Mouse (Mus musculus): Measurements from ENCODE around the gene Tyms. TPM values are rescaled to one million over a fixed set of nuclear protein-coding genes. Genes with fewer than 3 reads are reported as not detected.

Tyms gene
- polyA plus RNA-seq (2012; rRNA removed): 4.6 and 4.8 TPM in 2 replicates

GRCm38 (mm10) chr5:30072825-30073821, at the start of gene Tyms:
Gene Tyms, minus strand, starts transcription at chr5:30073617.
- H3K4me3 ChIP-seq (ENCODE audit: control insufficient read depth, low read depth, low read length): peak within 1 kb of the TSS; percentile 86

GRCm38 (mm10) chr5:30122481-30122880, 49.1 kb upstream of the Tyms start:
- TF ChIP-seq POLR2A (IDR thresholded peaks at IDR 0.05; ENCODE audit: control insufficient read depth, low read depth, low read length) (no peak), CTCF (IDR thresholded peaks at IDR 0.05; ENCODE audit: control insufficient read depth, insufficient read depth, insufficient replicate concordance, low read depth, low read length) (no peak)
- no peak overlapping the region for H3K27ac ChIP-seq (ENCODE audit: control insufficient read depth, insufficient read depth, low read depth, low read length)
- H3K4me1 ChIP-seq (ENCODE audit: control insufficient read depth, insufficient read depth, low read length): no peaks in the 10 kb centered on the region
- H3K4me3 ChIP-seq (ENCODE audit: control insufficient read depth, low read depth, low read length): no peak overlapping the region
- H3K36me3 ChIP-seq (ENCODE audit: control insufficient read depth, insufficient read depth, low read length): peaks cover 5% of the 10 kb centered on the region
- H3K27me3 ChIP-seq (ENCODE audit: control insufficient read depth, insufficient read depth, low read length): no peaks in the 10 kb centered on the region

More at GRCm38 (mm10) chr5:30072825-30073821, at the start of gene Tyms:
- Histone ChIP-seq H3K27me3 (ENCODE audit: control insufficient read depth, insufficient read depth, low read length) (no peaks in the 10 kb centered on the region), H3K36me3 (ENCODE audit: control insufficient read depth, insufficient read depth, low read length) (no peaks in the 10 kb centered on the region), H3K27ac (ENCODE audit: control insufficient read depth, insufficient read depth, low read depth, low read length) (0 out of 2 replicates have a peak within 1 kb of the TSS, but pooled peaks have one; percentile 3), H3K4me1 (ENCODE audit: control insufficient read depth, insufficient read depth, low read length) (no peaks in the 10 kb centered on the region; the same call in none of the 2 replicates)
- TF ChIP-seq CTCF (IDR thresholded peaks at IDR 0.05; ENCODE audit: control insufficient read depth, insufficient read depth, insufficient replicate concordance, low read depth, low read length): no peak
- TF ChIP-seq POLR2A (IDR thresholded peaks at IDR 0.05; ENCODE audit: control insufficient read depth, low read depth, low read length): peak; percentile 69

- TF ChIP-seq POLR2A (IDR thresholded peaks at IDR 0.05; ENCODE audit: control insufficient read depth, low read depth, low read length) (no peak), CTCF (IDR thresholded peaks at IDR 0.05; ENCODE audit: control insufficient read depth, insufficient read depth, insufficient replicate concordance, low read depth, low read length) (no peak)
- no peak overlapping the region for H3K4me3 ChIP-seq (ENCODE audit: control insufficient read depth, low read depth, low read length)
- H3K36me3 ChIP-seq (ENCODE audit: control insufficient read depth, insufficient read depth, low read length): peaks cover 3% of the 10 kb centered on the region
Observed at GRCm38 (mm10) chr5:30120106-30120505, 46.7 kb upstream of the Tyms start.

GRCm38 (mm10) chr5:30119163-30119562, 45.7 kb upstream of the Tyms start:
- no peak for TF ChIP-seq CTCF (IDR thresholded peaks at IDR 0.05; ENCODE audit: control insufficient read depth, insufficient read depth, insufficient replicate concordance, low read depth, low read length)
- no peak for TF ChIP-seq POLR2A (IDR thresholded peaks at IDR 0.05; ENCODE audit: control insufficient read depth, low read depth, low read length)
- H3K4me3 ChIP-seq (ENCODE audit: control insufficient read depth, low read depth, low read length): no peak overlapping the region
- no peak overlapping the region for H3K27ac ChIP-seq (ENCODE audit: control insufficient read depth, insufficient read depth, low read depth, low read length)
- H3K27me3 ChIP-seq (ENCODE audit: control insufficient read depth, insufficient read depth, low read length): no peaks in the 10 kb centered on the region
- peaks cover 4% of the 10 kb centered on the region for H3K4me1 ChIP-seq (ENCODE audit: control insufficient read depth, insufficient read depth, low read length)
- peaks cover 3% of the 10 kb centered on the region for H3K36me3 ChIP-seq (ENCODE audit: control insufficient read depth, insufficient read depth, low read length)

More at GRCm38 (mm10) chr5:30120106-30120505, 46.7 kb upstream of the Tyms start:
- Histone ChIP-seq H3K27ac (ENCODE audit: control insufficient read depth, insufficient read depth, low read depth, low read length) (no peak overlapping the region), H3K27me3 (ENCODE audit: control insufficient read depth, insufficient read depth, low read length) (no peaks in the 10 kb centered on the region), H3K4me1 (ENCODE audit: control insufficient read depth, insufficient read depth, low read length) (no peaks in the 10 kb centered on the region)

GRCm38 (mm10) chr5:30118018-30118417, 44.6 kb upstream of the Tyms start:
- no peaks in the 10 kb centered on the region for H3K27me3 ChIP-seq (ENCODE audit: control insufficient read depth, insufficient read depth, low read length)
- H3K36me3 ChIP-seq (ENCODE audit: control insufficient read depth, insufficient read depth, low read length): peaks cover 3% of the 10 kb centered on the region
- H3K27ac ChIP-seq (ENCODE audit: control insufficient read depth, insufficient read depth, low read depth, low read length): no peak overlapping the region
- no peak overlapping the region for H3K4me3 ChIP-seq (ENCODE audit: control insufficient read depth, low read depth, low read length)
- H3K4me1 ChIP-seq (ENCODE audit: control insufficient read depth, insufficient read depth, low read length): peaks cover 10% of the 10 kb centered on the region
- no peak for TF ChIP-seq CTCF (IDR thresholded peaks at IDR 0.05; ENCODE audit: control insufficient read depth, insufficient read depth, insufficient replicate concordance, low read depth, low read length)
- no peak for TF ChIP-seq POLR2A (IDR thresholded peaks at IDR 0.05; ENCODE audit: control insufficient read depth, low read depth, low read length)

GRCm38 (mm10) chr5:30115718-30116117, 42.3 kb upstream of the Tyms start:
- H3K27ac ChIP-seq (ENCODE audit: control insufficient read depth, insufficient read depth, low read depth, low read length): no peak overlapping the region
- H3K36me3 ChIP-seq (ENCODE audit: control insufficient read depth, insufficient read depth, low read length): peaks cover 2% of the 10 kb centered on the region
- H3K4me1 ChIP-seq (ENCODE audit: control insufficient read depth, insufficient read depth, low read length): peaks cover 14% of the 10 kb centered on the region
- H3K4me3 ChIP-seq (ENCODE audit: control insufficient read depth, low read depth, low read length): no peak overlapping the region
- no peak for TF ChIP-seq POLR2A (IDR thresholded peaks at IDR 0.05; ENCODE audit: control insufficient read depth, low read depth, low read length)
- no peak for TF ChIP-seq CTCF (IDR thresholded peaks at IDR 0.05; ENCODE audit: control insufficient read depth, insufficient read depth, insufficient replicate concordance, low read depth, low read length)
- H3K27me3 ChIP-seq (ENCODE audit: control insufficient read depth, insufficient read depth, low read length): no peaks in the 10 kb centered on the region

GRCm38 (mm10) chr5:30114761-30115140, 41.3 kb upstream of the Tyms start:
- peaks cover 19% of the 10 kb centered on the region for H3K4me1 ChIP-seq (ENCODE audit: control insufficient read depth, insufficient read depth, low read length)
- H3K27ac ChIP-seq (ENCODE audit: control insufficient read depth, insufficient read depth, low read depth, low read length): no peak overlapping the region
- H3K4me3 ChIP-seq (ENCODE audit: control insufficient read depth, low read depth, low read length): peak overlapping the region; percentile 82
- no peaks in the 10 kb centered on the region for H3K27me3 ChIP-seq (ENCODE audit: control insufficient read depth, insufficient read depth, low read length)
- no peaks in the 10 kb centered on the region; the same call in 1 of the 2 replicates for H3K36me3 ChIP-seq (ENCODE audit: control insufficient read depth, insufficient read depth, low read length)
- TF ChIP-seq CTCF (IDR thresholded peaks at IDR 0.05; ENCODE audit: control insufficient read depth, insufficient read depth, insufficient replicate concordance, low read depth, low read length) (no peak), POLR2A (IDR thresholded peaks at IDR 0.05; ENCODE audit: control insufficient read depth, low read depth, low read length) (no peak)
